Mouse (Mus musculus) midbrain, embryonic 11.5 days (tissue): ENCODE data around the gene Pea15a. TPM values are rescaled to one million over a fixed set of nuclear protein-coding genes. Genes with fewer than 3 reads are reported as not detected.
A peak's percentile ranks its signal among the peaks of the same experiment; 100 is the strongest.

ENCODE experiments used
- ATAC-seq: fragments of 200-750 bp; cut with Nextera tagmentation; 2 replicates; pipeline ENCODE4 v1.8.0; 2017; ENCODE audit warnings: moderate TSS enrichment, moderate library complexity; ENCODE audit not compliant: low FRiP score
- DNase-seq: peaks from one replicate; pipeline ENCODE4 v3.0.0; 2015; ENCODE audit warnings: low spot score; ENCODE audit errors: missing footprints
- H3K27ac ChIP-seq: fragments of 300-500 bp; sonication (generic); 2 replicates; pipeline ENCODE4 v1.5.1; 2014; ENCODE audit warnings: low read depth, low read length
- H3K27me3 ChIP-seq: fragments of 300-500 bp; sonication (generic); 2 replicates; pipeline ENCODE4 v1.6.1; 2014; ENCODE audit warnings: mild to moderate bottlenecking, low read length, moderate library complexity, mixed read lengths; ENCODE audit not compliant: control insufficient read depth, insufficient read depth
- H3K36me3 ChIP-seq: fragments of 300-500 bp; sonication (generic); 2 replicates; pipeline ENCODE4 v1.6.1; 2014; ENCODE audit warnings: mild to moderate bottlenecking, low read length, moderate library complexity, mixed read lengths; ENCODE audit not compliant: control insufficient read depth, insufficient read depth
- H3K4me1 ChIP-seq: fragments of 300-500 bp; sonication (generic); 2 replicates; pipeline ENCODE4 v1.6.1; 2014; ENCODE audit warnings: low read length; ENCODE audit not compliant: control insufficient read depth, insufficient read depth
- H3K4me2 ChIP-seq: fragments of 300-500 bp; sonication (generic); 2 replicates; pipeline ENCODE4 v1.6.1; 2014; ENCODE audit warnings: mild to moderate bottlenecking, moderate library complexity
- H3K4me3 ChIP-seq: fragments of 300-500 bp; sonication (generic); 2 replicates; pipeline ENCODE4 v1.5.1; 2014; ENCODE audit warnings: low read depth, low read length
- H3K9ac ChIP-seq: fragments of 300-500 bp; sonication (generic); 2 replicates; pipeline ENCODE4 v1.6.1; 2014; ENCODE audit warnings: low read length
- H3K9me3 ChIP-seq: fragments of 300-500 bp; sonication (generic); 2 replicates; pipeline ENCODE4 v1.6.1; 2016; ENCODE audit warnings: low read length; ENCODE audit not compliant: control insufficient read depth
- WGBS: fragments of 180-500 bp; shearing (Covaris S2); extraction: QIAGEN DNeasy Blood & Tissue Kit; methylation state at CpG from one replicate; pipeline ENCODE4 v1.1.7; 2014; 5-methylcytosine and 5-hydroxymethylcytosine counted together
- polyA plus RNA-seq: library from polyadenylated mRNA; unstranded; fragments of >200 nt; fragmentation: Nextera tagmentation; extraction: Ambion mirVana; gene quantifications from 2 replicates; pipeline ENCODE4 v1.2.1, GENCODE M21; 2014

Gene Pea15a
- polyA plus RNA-seq, 1 experiment from 2014 or later = 337 TPM

DNA sequence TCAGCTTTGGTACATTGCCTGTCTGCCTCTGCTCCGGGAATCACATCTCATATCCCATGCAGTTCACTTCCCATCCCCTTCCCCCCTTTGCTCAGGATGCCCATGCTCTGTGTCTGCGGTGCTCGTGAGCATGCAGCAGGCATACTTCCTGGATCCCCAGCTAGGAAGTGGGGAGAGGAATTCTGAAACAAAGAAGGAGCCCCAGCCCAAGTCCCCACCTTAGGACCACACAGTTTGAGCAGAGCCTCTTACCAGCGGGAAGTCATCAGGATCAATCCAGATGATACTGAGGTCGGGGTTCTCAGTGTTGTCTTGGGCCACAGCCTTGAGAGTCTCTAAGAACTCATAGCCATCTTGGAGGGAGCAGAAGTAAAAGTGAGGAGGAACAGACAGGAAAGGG, 6.2 kb upstream of the Pea15a start:
- peaks cover 19% of the 10 kb centered on the region for H3K4me1 ChIP-seq
- no peaks in the 10 kb centered on the region for H3K9me3 ChIP-seq
- H3K27ac ChIP-seq = peak overlapping the region; percentile 16
- ATAC-seq (no peak), DNase-seq (no peak)
- H3K4me2 ChIP-seq = no peak overlapping the region
- no peaks in the 10 kb centered on the region for H3K36me3 ChIP-seq
- no peak overlapping the region for H3K4me3 ChIP-seq
- WGBS = 53% methylated on average over 5 of the region's 5 CpGs
- H3K27me3 ChIP-seq = no peaks in the 10 kb centered on the region
- H3K9ac ChIP-seq = 0 out of 2 replicates have a peak overlapping the region, but pooled peaks have one; percentile 22

DNA sequence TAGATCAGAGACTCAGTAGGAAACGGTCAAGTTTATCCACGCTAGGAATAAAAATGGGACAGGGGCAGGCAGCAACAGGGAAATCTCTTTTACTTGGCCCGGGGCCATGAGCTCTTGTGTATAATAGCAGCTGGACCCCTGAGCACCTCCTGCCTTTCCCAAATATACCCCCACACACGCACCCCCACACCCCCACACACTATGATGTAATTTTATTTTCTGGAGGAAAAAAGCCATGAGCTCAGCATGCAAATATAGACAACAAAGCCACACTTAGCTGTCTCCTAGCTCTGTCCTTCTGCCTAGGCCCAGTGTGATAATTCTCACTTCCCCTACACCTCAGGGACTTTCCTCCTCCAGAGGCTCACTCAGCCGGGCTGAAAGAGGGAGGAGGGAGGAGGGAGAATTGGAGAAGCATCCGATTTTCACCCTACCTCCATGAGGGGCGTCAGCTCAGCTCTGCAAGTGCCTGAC, 544 bp upstream of the Pea15a start:
- peak; percentile 91 for DNase-seq
- peak overlapping the region; percentile 93 for H3K9ac ChIP-seq
- 7% methylated on average over 7 of the region's 7 CpGs for WGBS

DNA sequence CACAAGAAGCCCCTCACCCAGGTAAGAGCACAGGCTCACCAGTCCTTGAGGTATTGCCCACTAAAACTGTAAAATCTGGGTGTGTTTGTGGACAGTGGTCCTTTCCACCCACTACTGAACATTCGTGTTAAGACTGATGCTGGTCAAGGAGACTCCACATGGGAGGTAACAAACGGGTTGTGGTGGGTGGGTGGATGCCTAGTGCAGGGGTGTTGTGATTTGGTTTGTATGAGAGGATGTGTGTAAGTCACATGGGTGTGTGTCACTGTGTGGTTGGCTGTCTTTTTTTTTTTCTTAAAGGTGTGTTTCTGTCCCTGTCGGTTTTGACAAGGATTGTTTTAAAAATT, 890 bp downstream of the Pea15a start:
- no peak for DNase-seq
- peaks cover 59% of the 10 kb centered on the region for H3K4me1 ChIP-seq
- H3K27ac ChIP-seq = peak overlapping the region; percentile 97
- peak overlapping the region; percentile 93 for H3K9ac ChIP-seq
- peak overlapping the region; percentile 84 for H3K4me3 ChIP-seq
- no peaks in the 10 kb centered on the region for H3K9me3 ChIP-seq
- WGBS = 4% methylated on average over 3 of the region's 3 CpGs
- H3K27me3 ChIP-seq = no peaks in the 10 kb centered on the region
- peak overlapping the region; percentile 95 for H3K4me2 ChIP-seq
- ATAC-seq = no peak
- no peaks in the 10 kb centered on the region; the same call in 1 of the 2 replicates for H3K36me3 ChIP-seq

More for the DNA sequence above, 544 bp upstream of the Pea15a start:
- Histone ChIP-seq H3K36me3 (no peaks in the 10 kb centered on the region; the same call in 1 of the 2 replicates), H3K4me3 (peak overlapping the region; percentile 84), H3K9me3 (no peaks in the 10 kb centered on the region), H3K4me1 (peaks cover 45% of the 10 kb centered on the region), H3K4me2 (peak overlapping the region; percentile 95), H3K27me3 (no peaks in the 10 kb centered on the region), H3K27ac (peak overlapping the region; percentile 97; the same call in 1 of the 2 replicates)
- no peak for ATAC-seq

DNA sequence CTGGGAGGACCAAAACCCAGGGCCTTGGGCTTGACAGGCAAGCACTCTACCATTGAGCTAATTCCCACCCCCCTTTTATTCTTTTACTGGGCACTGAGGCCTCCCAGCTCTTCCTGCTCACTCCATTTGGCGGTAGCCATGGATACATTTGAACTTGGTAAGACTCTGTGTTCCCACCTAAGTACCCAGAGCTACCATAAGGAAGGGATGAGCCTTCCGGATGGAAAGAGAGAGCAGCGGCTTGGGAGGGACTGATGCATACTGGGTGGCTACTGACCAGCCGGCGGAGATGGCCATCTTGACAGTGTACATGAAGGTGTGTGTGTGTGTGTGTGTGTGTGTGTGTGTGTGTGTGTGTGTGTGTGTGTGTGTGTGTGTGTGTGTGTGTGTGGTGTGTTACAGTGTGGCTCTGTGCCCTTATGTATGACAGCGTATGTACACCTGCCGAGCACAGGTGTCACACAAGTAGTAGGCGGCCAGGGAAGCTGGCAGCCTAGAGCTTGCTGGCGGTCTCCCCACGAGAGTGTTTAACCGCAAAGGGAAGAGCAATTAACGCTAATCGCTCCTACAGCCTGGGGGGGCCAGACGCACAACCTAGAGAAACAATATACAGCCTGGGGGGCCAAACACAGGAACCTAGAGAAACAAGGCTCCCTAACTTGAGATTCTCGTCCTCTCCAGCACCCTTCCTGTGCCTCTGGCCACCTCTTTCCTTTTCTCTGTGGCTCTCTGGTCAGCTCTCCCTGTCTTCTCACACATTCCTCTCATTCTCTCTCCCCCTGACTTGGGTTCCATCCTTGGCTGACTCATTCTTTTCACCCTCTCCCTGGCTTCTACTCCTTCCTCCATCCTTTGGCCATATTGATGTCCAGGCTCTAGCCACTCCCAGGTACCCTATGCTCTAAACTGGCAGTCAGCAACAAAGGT, 1.5 kb downstream of the Pea15a start:
- DNase-seq = peak; percentile 92
- 28% methylated on average over 15 of the region's 15 CpGs for WGBS
- H3K4me1 ChIP-seq = peaks cover 65% of the 10 kb centered on the region
- H3K9ac ChIP-seq = peak overlapping the region; percentile 93
- peak overlapping the region; percentile 84 for H3K4me3 ChIP-seq
- 0 out of 2 replicates have a peak, but pooled peaks have one; percentile 0 for ATAC-seq
- no peaks in the 10 kb centered on the region for H3K27me3 ChIP-seq
- H3K36me3 ChIP-seq = peaks cover 3% of the 10 kb centered on the region
- H3K27ac ChIP-seq = peak overlapping the region; percentile 97
- peak overlapping the region; percentile 95 for H3K4me2 ChIP-seq
- no peaks in the 10 kb centered on the region for H3K9me3 ChIP-seq

DNA sequence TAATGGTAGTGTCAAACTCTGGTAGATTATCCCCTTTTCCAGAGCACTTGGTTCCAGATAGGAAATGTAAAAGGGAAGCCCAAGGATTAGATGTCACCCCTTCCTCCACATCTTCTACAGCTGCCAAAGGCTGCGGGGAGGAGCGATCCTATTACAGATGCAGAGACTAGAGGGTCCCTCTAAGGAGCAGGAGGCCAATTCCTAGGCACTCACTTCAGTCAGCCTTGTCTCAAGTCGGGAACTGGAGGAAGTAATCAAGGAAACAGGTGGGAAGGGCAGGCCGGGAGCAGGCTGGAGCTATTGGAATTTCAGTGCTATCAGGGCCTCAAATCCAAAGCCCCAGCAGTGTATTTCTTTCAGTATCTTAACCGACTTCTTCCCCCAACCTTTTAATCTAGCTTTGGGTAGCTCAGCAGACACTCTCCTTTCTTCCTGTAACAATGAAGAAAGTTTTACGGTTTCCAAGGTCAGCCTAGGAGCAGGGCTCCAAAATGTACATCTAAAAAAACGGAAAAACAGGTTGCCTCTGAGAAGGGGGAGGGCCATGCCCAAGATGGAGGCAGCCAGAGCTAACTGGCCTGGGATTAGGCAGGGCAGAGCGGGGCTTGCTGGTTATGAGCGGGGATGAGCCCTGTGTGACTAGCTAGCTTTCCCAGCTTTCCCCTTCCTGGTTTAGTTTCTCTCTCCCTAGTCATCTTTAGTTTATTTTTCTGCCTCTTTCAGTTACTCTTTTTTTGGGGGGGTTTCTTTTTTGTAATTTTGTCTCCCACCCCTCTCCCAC, 2.4 kb downstream of the Pea15a start:
- DNase-seq (no peak), ATAC-seq (no peak)
- Histone ChIP-seq H3K4me1 (peaks cover 65% of the 10 kb centered on the region), H3K9me3 (no peaks in the 10 kb centered on the region), H3K4me3 (peak overlapping the region; percentile 84), H3K27me3 (no peaks in the 10 kb centered on the region), H3K4me2 (peak overlapping the region; percentile 95), H3K36me3 (peaks cover 6% of the 10 kb centered on the region), H3K9ac (peak overlapping the region; percentile 93), H3K27ac (peak overlapping the region; percentile 97)
- 7% methylated on average over 9 of the region's 9 CpGs for WGBS

DNA sequence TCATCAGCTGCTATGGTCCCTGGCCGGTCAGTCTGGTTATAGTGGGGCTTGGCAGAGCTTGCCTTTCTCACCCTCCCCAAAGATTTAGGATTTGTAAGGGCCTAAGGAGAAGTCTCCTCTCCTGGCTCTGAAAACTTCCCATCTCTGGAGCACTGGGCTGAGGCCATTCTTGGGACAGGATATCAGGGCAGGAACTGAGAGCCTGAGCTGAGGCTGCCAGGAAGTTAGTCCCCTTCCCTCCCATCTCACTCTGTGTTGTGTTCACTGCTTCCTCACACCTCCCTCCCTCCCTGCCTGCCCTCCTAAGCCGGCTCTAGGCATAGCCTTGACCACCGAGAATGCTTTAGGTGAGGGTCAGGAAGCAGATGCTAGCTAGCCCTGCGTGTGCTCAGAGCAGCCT, 3.0 kb downstream of the Pea15a start:
- peaks cover 68% of the 10 kb centered on the region for H3K4me1 ChIP-seq
- no peaks in the 10 kb centered on the region for H3K27me3 ChIP-seq
- peak; percentile 0; the same call in 1 of the 2 replicates for ATAC-seq
- peak overlapping the region; percentile 84 for H3K4me3 ChIP-seq
- H3K27ac ChIP-seq = peak overlapping the region; percentile 97
- WGBS = 5% methylated on average over 4 of the region's 4 CpGs
- no peaks in the 10 kb centered on the region for H3K9me3 ChIP-seq
- DNase-seq = peak; percentile 92
- peak overlapping the region; percentile 93 for H3K9ac ChIP-seq
- peaks cover 10% of the 10 kb centered on the region for H3K36me3 ChIP-seq
- peak overlapping the region; percentile 95 for H3K4me2 ChIP-seq

DNA sequence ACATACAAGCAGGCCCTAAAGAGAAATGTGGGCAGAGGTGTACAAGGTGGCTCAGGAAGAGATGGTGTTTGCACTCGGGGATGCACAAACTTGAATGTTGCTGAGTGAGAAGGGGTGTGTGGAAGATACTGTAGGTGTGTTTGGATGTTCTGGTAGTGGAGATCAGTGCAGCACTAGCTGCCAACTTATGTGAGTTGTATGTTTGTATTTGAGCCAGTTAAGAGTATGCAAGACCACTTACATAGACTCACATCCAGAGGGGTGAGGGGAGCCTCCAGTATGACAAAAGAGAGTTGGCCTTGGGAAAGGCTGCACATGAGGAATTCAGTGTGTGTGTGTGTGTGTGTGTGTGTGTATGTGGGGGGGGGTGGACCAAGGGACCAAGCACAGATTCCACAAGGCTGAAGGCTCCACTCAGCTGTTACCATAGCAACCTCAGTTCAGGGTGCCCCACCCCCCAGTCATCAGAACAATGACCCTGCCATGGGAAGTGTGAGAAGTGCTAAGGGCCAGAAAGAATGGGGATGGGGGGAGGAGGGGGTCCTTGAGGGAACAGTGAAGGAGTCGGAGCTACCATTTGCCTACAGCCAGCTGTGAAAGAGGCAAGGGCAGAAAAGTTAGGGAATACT, 3.6 kb downstream of the Pea15a start:
- DNase-seq (peak; percentile 98), ATAC-seq (peak; percentile 76)
- Histone ChIP-seq H3K4me1 (peaks cover 68% of the 10 kb centered on the region), H3K36me3 (peaks cover 14% of the 10 kb centered on the region), H3K4me2 (peak overlapping the region; percentile 95), H3K9me3 (no peaks in the 10 kb centered on the region), H3K27ac (peak overlapping the region; percentile 97), H3K9ac (peak overlapping the region; percentile 93), H3K27me3 (no peaks in the 10 kb centered on the region), H3K4me3 (peak overlapping the region; percentile 84)
- WGBS = 6% methylated on average over 2 of the region's 2 CpGs

DNA sequence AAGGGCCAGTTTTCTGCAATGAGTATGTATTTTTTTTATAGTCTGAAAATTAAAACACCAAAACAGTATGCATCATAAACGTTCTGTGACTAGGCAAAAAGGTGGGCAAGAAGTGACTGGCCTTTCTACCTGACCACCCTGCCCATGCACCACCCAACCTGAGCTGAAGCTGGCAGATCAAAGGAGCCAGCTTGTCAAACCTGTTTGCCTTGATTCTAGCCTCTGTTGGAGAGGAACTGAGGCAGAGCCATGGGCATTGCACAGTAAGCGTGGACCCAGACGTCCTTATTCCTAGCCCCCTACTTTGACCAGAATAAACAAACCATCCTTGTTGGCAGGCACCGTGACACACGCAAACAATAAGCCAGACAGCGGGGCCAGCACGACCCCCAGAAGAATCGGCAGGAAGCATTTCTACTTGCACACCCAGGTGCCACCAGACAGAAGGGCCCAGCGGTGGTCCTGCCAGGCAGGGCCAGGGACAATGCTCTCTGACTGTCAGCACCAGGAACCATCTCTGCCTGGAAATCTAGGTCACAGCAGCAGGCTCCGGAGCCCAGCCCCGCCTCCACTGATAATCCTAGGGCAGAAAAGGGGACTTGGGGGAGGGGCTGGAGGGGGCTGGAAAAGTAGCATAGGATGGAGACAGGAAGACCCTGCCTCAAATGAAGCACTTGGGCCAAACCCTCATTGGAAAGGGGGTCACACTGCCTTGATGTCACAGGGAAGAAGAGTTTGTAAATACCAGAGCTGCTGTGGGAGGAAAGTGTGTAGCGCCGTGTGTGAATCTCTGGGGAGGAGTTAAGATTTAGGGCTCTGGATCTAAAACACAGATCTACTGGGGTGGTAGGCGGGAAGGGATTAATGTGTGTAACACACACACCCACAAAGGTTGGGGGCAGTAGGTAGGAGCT, 4.4 kb downstream of the Pea15a start:
- 6% methylated on average over 14 of the region's 14 CpGs for WGBS
- Histone ChIP-seq H3K9me3 (no peaks in the 10 kb centered on the region), H3K27ac (peak overlapping the region; percentile 97), H3K36me3 (peaks cover 20% of the 10 kb centered on the region), H3K4me3 (peak overlapping the region; percentile 27), H3K27me3 (no peaks in the 10 kb centered on the region), H3K4me2 (peak overlapping the region; percentile 95), H3K9ac (peak overlapping the region; percentile 65), H3K4me1 (peaks cover 65% of the 10 kb centered on the region)
- DNase-seq (peak; percentile 95), ATAC-seq (peak; percentile 28)
